Mouse (Mus musculus) layer of hippocampus, adult 9-11 months (tissue): Measurements from ENCODE around the gene Plxdc2.

Experiments used
- DNase-seq: peaks from one replicate; pipeline ENCODE4 v3.0.0; 2022

Plxdc2 gene

GRCm38 (mm10) chr2:16356106-16356818 is at the start of gene Plxdc2:
Gene Plxdc2 (plus strand): TSS chr2:16356304.
- peak; percentile 91 for DNase-seq

GRCm38 (mm10) chr2:16310387-16310786 is 45.7 kb upstream of the Plxdc2 start:
- no peak for DNase-seq

DNA sequence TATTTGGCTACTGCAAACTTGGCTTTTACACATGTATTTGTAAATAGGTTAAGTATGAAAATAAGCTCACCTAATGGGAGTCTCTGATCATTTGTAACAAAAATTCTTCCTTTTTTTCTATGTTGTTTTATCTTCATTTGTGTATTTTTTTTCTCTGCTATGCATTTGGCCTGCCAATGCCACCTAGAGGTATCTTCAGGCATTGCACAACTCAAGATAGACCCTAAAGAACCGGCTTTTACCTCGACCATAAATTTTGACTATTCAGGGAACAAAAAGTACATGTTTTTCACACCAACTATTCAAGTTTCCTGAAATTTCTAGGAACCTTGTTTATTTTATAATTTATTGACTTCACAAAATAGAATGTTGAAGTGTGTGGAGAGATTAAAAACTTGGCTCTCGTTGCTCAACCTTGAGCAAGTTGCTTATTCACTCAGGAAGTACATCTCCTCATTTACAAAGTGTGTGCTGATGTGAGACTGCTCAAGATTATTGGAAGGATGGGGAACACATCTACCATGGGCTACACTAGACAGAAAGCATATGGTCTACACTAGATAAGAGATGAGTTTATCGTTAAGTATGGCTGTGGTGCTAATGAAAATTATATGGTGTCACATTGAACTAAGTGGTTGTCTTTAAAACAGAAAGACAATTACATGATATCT is 43.6 kb upstream of the Plxdc2 start:
- DNase-seq, result peak; percentile 25

DNA sequence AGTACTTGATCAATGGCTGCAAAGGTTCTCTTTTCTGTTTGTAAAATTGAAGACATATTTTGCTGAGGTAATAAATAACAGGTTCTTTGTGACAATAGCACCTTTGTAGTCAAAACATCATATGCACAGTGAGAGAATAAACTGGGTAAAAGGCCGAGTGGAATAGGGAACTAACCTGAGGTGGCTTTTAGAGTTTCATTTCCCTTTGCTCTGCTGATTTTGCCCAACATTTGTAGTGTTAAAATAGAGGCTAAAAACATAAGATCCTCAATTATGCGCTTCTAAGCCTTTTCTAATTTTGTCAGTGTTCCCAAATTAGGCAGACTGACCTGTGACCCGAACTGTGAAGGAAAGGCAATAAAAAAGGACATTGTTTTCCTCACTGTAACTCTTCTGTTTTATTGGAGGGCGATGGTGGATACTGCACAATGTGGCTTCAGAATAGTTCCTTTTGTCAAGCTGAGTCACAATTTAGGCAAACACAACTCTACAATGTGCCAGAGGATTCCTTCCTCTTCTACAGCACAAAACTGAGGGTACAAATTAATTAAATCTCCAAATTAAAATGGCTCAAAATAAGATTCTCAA is 20.8 kb upstream of the Plxdc2 start:
- peak; percentile 70 for DNase-seq

GRCm38 (mm10) chr2:16344564-16344963 is 11.5 kb upstream of the Plxdc2 start:
- DNase-seq, result no peak

DNA sequence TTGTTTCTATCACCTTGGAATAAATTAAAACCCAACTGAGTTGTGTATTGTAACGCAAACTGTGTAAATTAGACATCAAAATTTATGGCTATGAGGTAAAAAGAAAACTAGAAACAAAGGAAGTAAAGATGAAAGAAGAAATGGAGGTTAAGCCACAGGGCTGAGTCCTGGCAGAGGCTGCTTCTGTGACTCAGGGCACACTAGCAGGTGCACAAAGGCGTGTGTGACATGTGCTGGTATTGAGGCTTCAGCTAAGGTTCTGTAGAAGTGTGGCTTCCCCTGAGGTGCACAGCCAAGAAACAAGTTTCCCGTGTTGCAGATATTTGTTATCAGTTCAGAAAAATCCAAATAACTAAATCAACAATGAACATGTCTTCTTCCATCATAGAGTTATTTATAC is 5.0 kb upstream of the Plxdc2 start:
- DNase-seq, result no peak

DNA sequence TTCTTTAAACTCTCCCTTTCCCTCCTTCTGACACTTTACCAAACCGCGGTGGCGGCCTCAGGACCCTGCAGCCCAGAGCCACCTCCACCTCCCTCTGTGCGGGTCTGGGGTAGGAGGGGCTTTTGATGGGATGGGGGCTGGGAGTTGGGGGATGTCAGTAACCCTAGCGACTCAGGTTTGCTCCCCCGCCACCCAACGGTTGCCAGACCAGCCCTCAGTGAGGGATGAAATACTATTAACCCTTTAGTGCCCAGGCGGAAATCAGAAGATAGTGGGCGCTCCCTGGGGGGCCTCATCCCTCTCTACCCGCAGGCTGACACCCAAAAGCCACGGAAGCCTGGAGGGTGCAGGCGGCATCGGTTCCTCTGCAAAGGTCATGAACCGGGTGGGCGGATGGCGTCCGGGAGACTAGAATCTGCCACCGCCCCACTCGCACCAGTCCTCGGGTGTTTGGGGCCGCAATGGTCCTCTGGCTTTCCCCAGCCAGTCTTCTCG is 446 bp upstream of the Plxdc2 start:
- DNase-seq, result peak; percentile 60

DNA sequence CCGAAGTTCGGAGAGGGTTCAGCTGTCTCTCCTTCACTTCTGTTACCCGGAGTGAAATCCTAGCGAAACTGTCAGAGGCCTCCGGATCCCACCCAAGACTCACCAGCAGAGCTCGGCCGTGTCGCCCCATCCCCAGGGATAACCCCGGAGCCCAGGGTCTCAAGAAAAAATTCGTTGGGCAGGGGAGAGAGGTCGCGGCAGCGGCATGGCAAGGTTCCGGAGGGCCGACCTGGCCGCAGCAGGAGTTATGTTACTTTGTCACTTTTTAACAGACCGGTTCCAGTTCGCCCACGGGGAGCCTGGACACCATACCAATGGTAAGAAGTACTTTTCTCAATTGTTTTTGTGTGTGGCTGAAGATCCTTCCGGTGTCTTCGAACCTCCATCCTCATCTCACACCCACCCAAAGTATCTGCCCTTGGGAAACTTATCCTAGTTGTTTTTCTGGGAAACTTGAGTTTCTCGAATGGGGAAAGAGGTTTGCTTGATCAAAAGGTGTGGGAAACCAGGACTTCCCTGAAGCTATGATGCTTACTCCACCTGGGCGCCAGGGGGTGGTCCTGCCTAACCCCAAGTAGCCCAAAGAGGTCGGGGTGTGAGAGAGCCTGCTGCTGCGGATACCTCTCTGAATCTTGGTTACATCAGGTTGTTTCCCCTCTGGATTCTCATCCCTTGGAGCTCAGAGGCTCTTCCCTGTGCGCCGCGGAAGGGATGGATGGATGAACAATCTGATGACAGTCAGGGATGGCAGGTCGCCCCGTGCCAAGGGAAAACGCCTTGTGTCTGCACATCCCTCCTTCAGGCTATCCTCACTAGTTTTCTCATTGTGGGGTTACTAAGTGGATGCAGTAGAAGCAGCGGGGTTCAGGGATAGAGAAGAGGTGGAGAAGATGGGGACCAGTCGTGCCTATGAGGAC is 1.1 kb downstream of the Plxdc2 start:
- no peak for DNase-seq

DNA sequence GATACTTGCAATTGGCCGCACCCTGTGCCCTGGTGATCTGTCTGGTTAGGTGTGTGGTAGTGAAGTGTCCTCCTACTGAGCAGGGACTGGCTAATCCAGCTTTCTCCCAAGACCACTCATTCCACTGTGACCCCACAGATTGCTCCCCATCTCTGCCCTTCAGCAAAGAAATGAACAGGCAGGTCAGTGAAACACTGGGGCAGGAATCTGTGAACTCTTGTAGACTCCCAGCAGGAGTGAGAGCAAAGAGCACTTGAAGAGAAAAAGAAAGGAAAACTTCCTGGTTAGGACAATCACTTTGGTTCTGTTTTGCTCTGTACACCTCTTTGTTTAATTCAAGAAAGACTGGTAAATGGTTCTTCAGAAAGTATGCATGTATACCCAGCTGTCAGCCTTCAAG is 1.8 kb downstream of the Plxdc2 start:
- DNase-seq, result no peak

DNA sequence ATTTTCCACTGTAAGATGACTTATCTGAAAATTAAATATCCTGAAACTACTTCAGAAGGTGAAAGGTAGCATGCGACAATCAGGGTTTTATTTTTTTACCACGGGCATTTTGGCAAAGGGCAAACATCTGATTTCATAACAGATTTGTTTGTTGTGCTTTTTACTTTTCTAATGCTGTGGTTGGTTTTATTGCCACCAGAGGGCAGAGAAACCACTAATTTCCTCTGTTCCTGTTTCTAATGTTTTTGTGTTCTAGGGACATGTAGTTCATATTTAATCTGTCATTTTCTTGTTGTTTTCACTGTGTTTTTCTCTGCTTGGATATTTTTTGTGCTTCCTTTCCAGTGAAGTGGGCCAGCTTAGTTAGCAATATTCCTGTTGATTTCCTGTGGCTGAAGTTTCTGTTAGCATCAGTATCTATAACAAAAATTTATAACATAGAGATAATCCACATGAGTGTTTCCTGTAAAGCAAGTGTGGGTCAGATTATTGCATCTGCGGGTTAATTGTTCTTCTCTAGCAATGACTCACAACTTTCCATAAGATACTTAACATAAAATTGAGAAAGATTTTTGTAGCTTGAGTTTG is 3.3 kb downstream of the Plxdc2 start:
- DNase-seq, result no peak

DNA sequence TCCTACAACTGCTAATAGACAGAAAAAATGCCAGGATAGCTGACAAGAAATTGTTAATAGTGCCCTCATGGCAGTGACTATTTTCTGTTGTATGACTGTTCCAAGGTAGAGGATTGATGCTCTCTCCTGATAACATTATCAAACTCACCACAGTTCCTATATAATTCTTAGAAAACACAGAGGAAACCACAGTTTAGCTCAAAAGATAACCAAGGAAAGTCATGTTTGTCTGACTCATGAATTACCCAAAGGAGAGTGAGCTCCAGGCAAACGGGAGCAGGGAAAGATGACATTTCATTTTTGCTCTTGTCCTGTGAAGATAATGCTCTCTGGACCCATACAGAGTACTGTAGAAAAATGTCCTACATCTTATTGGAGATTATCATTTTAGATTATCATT is 8.6 kb downstream of the Plxdc2 start:
- no peak for DNase-seq

GRCm38 (mm10) chr2:16365830-16366401 is 9.8 kb downstream of the Plxdc2 start:
- DNase-seq, result no peak

DNA sequence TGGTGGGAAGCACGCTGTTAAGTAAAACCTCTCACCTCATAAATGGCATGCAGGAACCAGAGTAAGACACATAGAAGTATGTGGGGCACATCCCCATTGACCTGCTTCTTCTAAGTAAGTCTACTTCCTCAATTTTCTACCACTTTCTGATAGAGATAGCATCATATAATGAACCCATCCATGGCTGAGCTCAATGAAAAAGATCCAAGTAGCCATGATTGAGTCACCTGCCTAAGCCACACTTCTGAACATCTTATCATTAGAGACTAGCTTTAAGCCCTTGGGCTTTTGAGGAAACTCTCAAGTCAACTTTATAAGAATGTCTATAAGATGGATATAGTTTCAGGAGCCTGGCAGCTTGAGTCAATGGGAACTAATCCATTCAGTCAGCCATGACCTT is 14.3 kb downstream of the Plxdc2 start:
- no peak for DNase-seq

GRCm38 (mm10) chr2:16374288-16374687 is 18.2 kb downstream of the Plxdc2 start:
- no peak for DNase-seq

DNA sequence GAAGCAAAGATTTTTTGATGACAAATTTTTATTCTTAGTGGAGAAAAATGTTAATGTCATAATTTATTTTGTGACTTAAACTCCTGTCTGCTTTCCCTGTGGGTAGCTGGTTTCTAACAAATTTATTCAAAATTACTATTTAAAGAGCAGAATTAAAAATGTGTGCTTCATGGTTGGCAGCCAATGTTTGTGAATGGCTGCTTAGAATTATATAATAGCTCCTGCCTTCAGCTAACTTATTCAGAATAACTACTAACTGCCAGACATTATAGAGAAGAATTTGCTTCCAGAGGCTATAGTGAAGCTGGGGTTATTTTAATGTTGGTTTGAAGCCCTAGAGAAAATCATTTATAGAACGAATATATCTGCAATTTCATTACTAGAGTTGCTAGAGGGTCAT is 30.1 kb downstream of the Plxdc2 start:
- DNase-seq, result no peak

DNA sequence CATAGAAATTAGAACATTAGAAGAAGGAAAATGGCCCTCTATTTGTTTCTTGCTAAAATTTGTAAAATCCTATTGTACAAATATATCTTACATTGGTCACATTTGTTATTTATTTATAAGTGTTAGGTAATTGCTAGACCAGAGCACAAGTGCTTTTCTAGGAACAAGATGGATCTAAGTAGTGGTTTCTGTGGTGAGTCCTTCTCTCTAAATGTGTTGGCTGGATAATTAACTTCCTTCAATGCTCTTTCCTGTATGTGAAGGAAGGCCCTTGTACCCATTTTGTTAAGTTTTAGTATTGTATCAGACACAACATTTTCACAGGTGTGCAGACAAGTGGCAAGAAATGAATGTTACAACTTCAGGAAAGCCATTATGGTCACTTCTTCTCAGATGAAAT is 30.6 kb downstream of the Plxdc2 start:
- DNase-seq, result no peak

DNA sequence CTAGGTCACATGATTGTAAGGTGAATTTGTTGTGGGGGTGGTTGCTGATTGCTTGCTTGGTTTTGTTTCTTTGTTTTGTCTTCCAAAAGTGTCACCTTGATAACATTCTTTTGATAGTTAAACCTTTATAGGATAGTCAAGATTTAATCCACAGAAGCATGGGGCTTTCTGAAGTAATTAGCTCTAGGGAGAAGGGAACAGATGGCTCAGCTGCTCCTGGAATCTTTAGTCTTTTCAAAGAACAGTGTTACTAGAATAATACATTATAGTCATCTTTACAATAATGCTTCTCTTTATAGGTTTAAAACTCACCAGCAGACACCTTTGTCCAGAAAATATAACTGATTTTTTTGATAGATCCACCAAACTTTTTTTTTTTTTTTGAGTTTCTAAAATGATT is 31.7 kb downstream of the Plxdc2 start:
- no peak for DNase-seq

DNA sequence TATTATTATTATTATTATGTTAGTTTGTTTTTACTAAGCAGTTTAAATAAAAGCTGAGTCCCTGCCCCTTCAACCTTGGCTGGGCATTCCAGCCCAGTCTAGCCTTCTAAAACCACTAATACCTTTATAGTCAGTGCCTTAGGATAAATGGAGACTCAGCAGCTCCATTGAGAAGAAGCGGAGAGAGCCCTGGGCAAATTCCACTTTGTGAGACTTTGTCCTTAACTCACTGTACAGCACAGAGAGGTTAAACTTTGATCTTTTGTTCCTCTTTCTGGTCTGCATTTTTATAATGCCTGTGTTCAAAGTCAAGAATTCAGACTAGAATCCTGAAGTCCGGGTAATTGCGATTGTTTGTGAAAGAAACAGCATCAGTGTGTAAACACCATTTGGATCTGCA is 41.4 kb downstream of the Plxdc2 start:
- DNase-seq, result no peak

GRCm38 (mm10) chr2:16398006-16398405 is 41.9 kb downstream of the Plxdc2 start:
- no peak for DNase-seq

DNA sequence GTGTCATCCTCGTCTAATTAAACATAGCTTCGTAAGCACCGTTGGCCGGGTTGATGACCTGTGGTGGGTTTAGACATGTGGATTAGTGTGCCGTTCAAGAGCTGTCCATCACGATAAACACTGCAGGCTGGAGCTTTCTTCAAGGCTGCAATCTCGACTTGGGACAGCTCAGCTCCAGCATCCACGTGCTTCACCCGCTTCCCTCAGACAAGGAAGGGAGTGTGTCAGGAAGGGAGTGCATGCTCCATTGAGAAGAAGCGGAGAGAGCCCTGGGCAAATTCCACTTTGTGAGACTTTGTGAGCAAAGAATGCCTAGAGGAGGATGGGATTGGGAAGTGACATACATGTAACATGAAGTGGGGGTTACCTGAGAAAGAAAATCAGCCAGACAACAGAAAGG is 42.8 kb downstream of the Plxdc2 start:
- DNase-seq, result no peak

DNA sequence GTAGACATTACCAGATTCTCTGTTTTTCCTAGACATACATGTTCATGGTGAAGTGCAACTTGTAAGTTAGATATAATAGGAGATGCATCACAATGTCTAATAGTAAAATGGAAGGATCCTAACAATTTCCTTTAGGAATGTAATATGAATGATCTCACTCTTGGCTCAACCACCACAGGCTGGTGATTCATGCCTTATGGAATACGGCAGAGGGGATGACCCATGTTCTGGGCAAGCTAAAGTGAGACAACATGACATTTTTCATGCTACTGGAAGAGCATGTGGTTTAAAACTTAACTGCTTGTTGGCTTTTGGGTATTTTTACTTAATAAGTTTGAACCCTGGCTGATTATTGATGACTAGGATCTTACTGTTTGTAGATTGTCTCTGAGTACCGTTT is 50.4 kb downstream of the Plxdc2 start:
- DNase-seq, result no peak

- DNase-seq, result no peak
Observed at GRCm38 (mm10) chr2:16414340-16414976, 58.4 kb downstream of the Plxdc2 start.
